ENCODE assay signal across 7 mouse cellular contexts in genomic region chr2:131233307-131234126, GRCm38 (mm10). TPM values are rescaled to one million over a fixed set of nuclear protein-coding genes. Genes with fewer than 3 reads are reported as not detected.
A peak's percentile ranks its signal among the peaks of the same experiment; 100 is the strongest.
DNase-seq lines count a peak whose midpoint lies in the region; ATAC-seq and TF ChIP-seq lines count a peak whose summit lies in the region.

Gene Mavs (plus strand): TSS chr2:131234063.

- peaks cover 34% of the 10 kb centered on the region for H3K4me1 ChIP-seq in embryonic facial prominence, embryonic 10.5 days
- H3K4me1 ChIP-seq in intestine, postnatal 0 days (replicated peaks; ENCODE audit: control insufficient read depth, insufficient read depth, low read length): peaks cover 4% of the 10 kb centered on the region; the same call in 1 of the 2 replicates
- H3K4me1 ChIP-seq in midbrain, embryonic 12.5 days: peaks cover 19% of the 10 kb centered on the region
- peaks cover 13% of the 10 kb centered on the region for H3K4me1 ChIP-seq in small intestine, adult 2 months (ENCODE audit: control insufficient read depth, insufficient read depth, insufficient read length, low read length)

- WGBS in embryonic facial prominence, embryonic 10.5 days: 10% methylated on average over 29 of the region's 29 CpGs
- 15% methylated on average over 29 of the region's 29 CpGs for WGBS in intestine, postnatal 0 days
- 8% methylated on average over 29 of the region's 29 CpGs for WGBS in midbrain, embryonic 12.5 days
- 18% methylated on average over 29 of the region's 29 CpGs for WGBS in small intestine, adult 2 months

- peak; percentile 99 for ATAC-seq in intestine, postnatal 0 days
- ATAC-seq in midbrain, embryonic 12.5 days (ENCODE audit: low FRiP score, low read depth): peak; percentile 100

- 0 out of 2 replicates have a peak, but pooled peaks cover 10% of the 10 kb centered on the region for H3K36me3 ChIP-seq in embryonic facial prominence, embryonic 10.5 days (replicated peaks)
- no peaks in the 10 kb centered on the region; the same call in 1 of the 2 replicates for H3K36me3 ChIP-seq in intestine, postnatal 0 days (ENCODE audit: control insufficient read depth, insufficient read depth)
- H3K36me3 ChIP-seq in midbrain, embryonic 12.5 days: no peaks in the 10 kb centered on the region
- H3K36me3 ChIP-seq in small intestine, adult 2 months (ENCODE audit: control insufficient read depth, insufficient read depth, low read length): peaks cover 2% of the 10 kb centered on the region

- TF ChIP-seq CTCF in intestine, postnatal 0 days (IDR thresholded peaks at IDR 0.05; ENCODE audit: low read depth): 0 out of 2 replicates have a peak, but pooled peaks have one; percentile 1
- no peak for TF ChIP-seq CTCF in small intestine, adult 2 months (IDR thresholded peaks at IDR 0.05; ENCODE audit: extremely low read depth, insufficient read length, insufficient replicate concordance, low read depth, low read length)

- DNase-seq in adrenal gland, postnatal 10 days: peak; percentile 97
- DNase-seq in embryonic facial prominence, embryonic 10.5 days (ENCODE audit: low spot score): peak; percentile 97
- peak; percentile 71 for DNase-seq in gonadal fat pad, adult 2 months (ENCODE audit: low read depth)
- DNase-seq in left cerebral cortex, postnatal 4 days: peak; percentile 96

- peak; percentile 95; the same call in 1 of the 2 replicates for TF ChIP-seq POLR2A in small intestine, adult 2 months (IDR thresholded peaks at IDR 0.05; ENCODE audit: low read depth, low read length)

- intact Hi-C loops in left cerebral cortex, postnatal 4 days (cut with DNase I): no loop called here

- peak within 1 kb of the TSS; percentile 85 for H3K27ac ChIP-seq in embryonic facial prominence, embryonic 10.5 days (replicated peaks)
- H3K27ac ChIP-seq in intestine, postnatal 0 days (ENCODE audit: low read depth, low read length): peak within 1 kb of the TSS; percentile 87
- H3K27ac ChIP-seq in midbrain, embryonic 12.5 days (replicated peaks): peak within 1 kb of the TSS; percentile 21; the same call in 1 of the 2 replicates
- peak within 1 kb of the TSS; percentile 86 for H3K27ac ChIP-seq in small intestine, adult 2 months (ENCODE audit: insufficient read depth, low read depth, low read length)

- H3K9ac ChIP-seq in intestine, postnatal 0 days (ENCODE audit: low read depth, low read length): peak within 1 kb of the TSS; percentile 75
- H3K9ac ChIP-seq in midbrain, embryonic 12.5 days (replicated peaks): peak within 1 kb of the TSS; percentile 62

- peak within 1 kb of the TSS; percentile 91 for H3K4me2 ChIP-seq in intestine, postnatal 0 days (replicated peaks; ENCODE audit: low read depth)
- peak within 1 kb of the TSS; percentile 84 for H3K4me2 ChIP-seq in midbrain, embryonic 12.5 days (replicated peaks)

- H3K27me3 ChIP-seq in embryonic facial prominence, embryonic 10.5 days (replicated peaks; ENCODE audit: low read depth, poor library complexity, severe bottlenecking): no peaks in the 10 kb centered on the region
- no peaks in the 10 kb centered on the region for H3K27me3 ChIP-seq in intestine, postnatal 0 days (replicated peaks; ENCODE audit: control insufficient read depth, insufficient read depth, low read length)
- no peaks in the 10 kb centered on the region for H3K27me3 ChIP-seq in midbrain, embryonic 12.5 days
- H3K27me3 ChIP-seq in small intestine, adult 2 months (ENCODE audit: control insufficient read depth, insufficient read depth, low read length): no peaks in the 10 kb centered on the region

- peak within 1 kb of the TSS; percentile 73 for H3K4me3 ChIP-seq in embryonic facial prominence, embryonic 10.5 days
- peak within 1 kb of the TSS; percentile 63 for H3K4me3 ChIP-seq in intestine, postnatal 0 days (ENCODE audit: low read depth, low read length)
- peak within 1 kb of the TSS; percentile 55 for H3K4me3 ChIP-seq in midbrain, embryonic 12.5 days
- peak within 1 kb of the TSS; percentile 83 for H3K4me3 ChIP-seq in small intestine, adult 2 months (ENCODE audit: low read depth, low read length)

- no peaks in the 10 kb centered on the region for H3K9me3 ChIP-seq in embryonic facial prominence, embryonic 10.5 days
- H3K9me3 ChIP-seq in intestine, postnatal 0 days (ENCODE audit: control insufficient read depth): no peaks in the 10 kb centered on the region
- no peaks in the 10 kb centered on the region for H3K9me3 ChIP-seq in midbrain, embryonic 12.5 days

RNA-seq across cellular contexts. Expression of gene Mavs, which starts in this region (rescaled TPM):
- total RNA-seq in adrenal gland, postnatal 10 days (2021): 10 to 100 TPM; 36.2 to 46.4 TPM
- polyA plus RNA-seq in embryonic facial prominence, embryonic 10.5 days (2016; fragmentation: Nextera tagmentation; extraction: Ambion mirVana): 19.4 and 20.4 TPM in 2 replicates
- 59.9 and 76.7 TPM in 2 replicates for polyA plus RNA-seq in gonadal fat pad, adult 2 months (2012; rRNA removed)
- polyA plus RNA-seq in intestine, postnatal 0 days (2015; fragmentation: Nextera tagmentation; extraction: Ambion mirVana): 27.2 and 28.5 TPM in 2 replicates
- total RNA-seq in left cerebral cortex, postnatal 4 days (2021): 1 to 10 TPM; 4.5 to 4.7 TPM
- 12.3 and 13.8 TPM in 2 replicates for polyA plus RNA-seq in midbrain, embryonic 12.5 days (2016; fragmentation: Nextera tagmentation; extraction: Ambion mirVana)
- polyA plus RNA-seq in small intestine, adult 2 months (2012; rRNA removed): 49.8 and 80.8 TPM in 2 replicates

Comparison
In these comparisons a context has a peak if more than half of its experiments do, and no peak if none do; other contexts are left out.
1. Peak in every context shown above with its lines: DNase-seq, ATAC-seq, H3K4me3 ChIP-seq and H3K27ac ChIP-seq.
2. RNA of gene Mavs (total RNA-seq): 36.2 to 46.4 TPM in adrenal gland, postnatal 10 days; 4.5 to 4.7 TPM in left cerebral cortex, postnatal 4 days; every median in the first group is over 4 times any median in the second.
3. H3K27ac ChIP-seq: peak in every context shown above with its lines; median percentile 87 in intestine, postnatal 0 days; 86 in small intestine, adult 2 months; 85 in embryonic facial prominence, embryonic 10.5 days; 21 in midbrain, embryonic 12.5 days.